Mouse (Mus musculus): Measurements from ENCODE around the gene Gm9. TPM values are rescaled to one million over a fixed set of nuclear protein-coding genes. Genes with fewer than 3 reads are reported as not detected.

Gm9 gene
- polyA plus RNA-seq (2015; fragmentation: Nextera tagmentation; extraction: Ambion mirVana), result not detected in 2 replicates

GRCm38 (mm10) chrX:37210941-37211340 lies at the start of gene Gm9:
Gene Gm9, minus strand, starts transcription at chrX:37211041.

GRCm38 (mm10) chrX:37249619-37250018 lies 38.8 kb upstream of the Gm9 start, which contains the start of gene Rhox3a:
Gene Rhox3a, plus strand, starts transcription at chrX:37249919.

GRCm38 (mm10) chrX:37244676-37245075 lies 33.8 kb upstream of the Gm9 start, which contains the start of gene Rhox2a:
Gene Rhox2a, plus strand, starts transcription at chrX:37244976.

GRCm38 (mm10) chrX:37222158-37222557 lies 11.3 kb upstream of the Gm9 start, which contains the start of gene Rhox1:
Gene Rhox1, minus strand, starts transcription at chrX:37222258.

GRCm38 (mm10) chrX:37191105-37191743 lies 19.6 kb downstream of the Gm9 start, which contains the start of the genes Ndufa1 and Rnf113a1:
Gene Ndufa1, minus strand, starts transcription at chrX:37191163.
Gene Rnf113a1, plus strand, starts transcription at chrX:37191245.

GRCm38 (mm10) chrX:37168742-37169141 lies 42.1 kb downstream of the Gm9 start, which contains the start of gene Akap14:
Gene Akap14, minus strand, starts transcription at chrX:37168842.

Other genes starting within 250 kb of the Gm9 start
- 7.7 and 8.8 TPM in 2 replicates for gene Sept6, start 219.2 kb downstream of the Gm9 start, polyA plus RNA-seq (2015; fragmentation: Nextera tagmentation; extraction: Ambion mirVana)
- gene Sowahd, start 162.2 kb downstream of the Gm9 start, polyA plus RNA-seq (2015; fragmentation: Nextera tagmentation; extraction: Ambion mirVana), result not detected in 2 replicates
- gene Rpl39, start 125.6 kb downstream of the Gm9 start, polyA plus RNA-seq (2015; fragmentation: Nextera tagmentation; extraction: Ambion mirVana), result 542 and 608 TPM in 2 replicates
- 8.7 and 9.7 TPM in 2 replicates for gene Upf3b, start 100.7 kb downstream of the Gm9 start, polyA plus RNA-seq (2015; fragmentation: Nextera tagmentation; extraction: Ambion mirVana)
- gene Nkap, start 84.2 kb downstream of the Gm9 start, polyA plus RNA-seq (2015; fragmentation: Nextera tagmentation; extraction: Ambion mirVana), result 7.1 and 8.0 TPM in 2 replicates
- not detected in 2 replicates for gene Akap14, start 42.2 kb downstream of the Gm9 start, polyA plus RNA-seq (2015; fragmentation: Nextera tagmentation; extraction: Ambion mirVana)
- gene Ndufa1, start 19.9 kb downstream of the Gm9 start, polyA plus RNA-seq (2015; fragmentation: Nextera tagmentation; extraction: Ambion mirVana), result 773 and 849 TPM in 2 replicates
- 7.9 and 8.0 TPM in 2 replicates for gene Rnf113a1, start 19.8 kb downstream of the Gm9 start, polyA plus RNA-seq (2015; fragmentation: Nextera tagmentation; extraction: Ambion mirVana)
- gene Rhox1, start 11.2 kb upstream of the Gm9 start, polyA plus RNA-seq (2015; fragmentation: Nextera tagmentation; extraction: Ambion mirVana), result not detected in 2 replicates
- not detected in 2 replicates for gene Rhox2a, start 33.9 kb upstream of the Gm9 start, polyA plus RNA-seq (2015; fragmentation: Nextera tagmentation; extraction: Ambion mirVana)
- gene Rhox3a, start 38.9 kb upstream of the Gm9 start, polyA plus RNA-seq (2015; fragmentation: Nextera tagmentation; extraction: Ambion mirVana), result not detected in 2 replicates
- not detected in 2 replicates for gene Rhox4a, start 54.3 kb upstream of the Gm9 start, polyA plus RNA-seq (2015; fragmentation: Nextera tagmentation; extraction: Ambion mirVana)
- not detected in 2 replicates for gene Rhox3a2, start 169.0 kb upstream of the Gm9 start, polyA plus RNA-seq (2015; fragmentation: Nextera tagmentation; extraction: Ambion mirVana)
- not detected in 2 replicates for gene Rhox4a2, start 179.8 kb upstream of the Gm9 start, polyA plus RNA-seq (2015; fragmentation: Nextera tagmentation; extraction: Ambion mirVana)
- gene Rhox2b, start 201.0 kb upstream of the Gm9 start, polyA plus RNA-seq (2015; fragmentation: Nextera tagmentation; extraction: Ambion mirVana), result not detected in 2 replicates
- gene Rhox4b, start 221.5 kb upstream of the Gm9 start, polyA plus RNA-seq (2015; fragmentation: Nextera tagmentation; extraction: Ambion mirVana), result not detected in 2 replicates
- not detected in 2 replicates for gene Rhox2c, start 242.6 kb upstream of the Gm9 start, polyA plus RNA-seq (2015; fragmentation: Nextera tagmentation; extraction: Ambion mirVana)
- gene Rhox3c, start 247.5 kb upstream of the Gm9 start, polyA plus RNA-seq (2015; fragmentation: Nextera tagmentation; extraction: Ambion mirVana), result not detected in 2 replicates